Mouse (Mus musculus) c-Kit-positive CD71-negative TER-119-negative erythroid progenitor cells, embryonic 14.5 days (primary cell): ENCODE data around the gene Fbxo42.

ENCODE experiments used
- DNase-seq: peaks from one replicate; pipeline ENCODE4 v3.0.0-alpha.2; 2013; ENCODE audit warnings: low read depth

The Fbxo42 gene

GRCm38 (mm10) chr4:141251071-141251470 is 103.4 kb downstream of the Fbxo42 start:
- DNase-seq, result no peak

DNA sequence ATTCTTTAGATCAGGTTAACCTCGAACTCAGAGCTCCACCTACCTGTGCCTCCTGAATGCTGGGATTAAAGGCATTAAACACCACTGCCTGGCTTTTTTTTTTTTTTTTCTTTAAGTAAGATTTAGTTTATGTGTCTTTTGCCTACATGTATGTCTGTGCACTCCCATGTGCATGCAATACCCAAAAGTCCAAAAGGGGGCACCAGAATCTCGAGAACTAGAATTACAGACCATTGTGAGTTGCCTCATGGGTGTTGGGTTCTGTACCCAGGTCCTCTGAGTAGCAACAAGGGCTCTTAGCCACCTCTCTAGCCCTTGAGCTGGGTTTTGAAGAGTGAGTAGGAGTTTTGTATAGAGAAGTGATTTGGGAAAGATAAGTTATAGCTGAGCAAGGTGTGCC is 104.9 kb downstream of the Fbxo42 start:
- no peak for DNase-seq
